Mouse (Mus musculus): ENCODE results near the gene Itpr1.

Gene Itpr1

GRCm38 (mm10) chr6:108445006-108445405, 232.1 kb downstream of the Itpr1 start:
- DNase-seq (ENCODE audit: low read depth): no peak

DNA sequence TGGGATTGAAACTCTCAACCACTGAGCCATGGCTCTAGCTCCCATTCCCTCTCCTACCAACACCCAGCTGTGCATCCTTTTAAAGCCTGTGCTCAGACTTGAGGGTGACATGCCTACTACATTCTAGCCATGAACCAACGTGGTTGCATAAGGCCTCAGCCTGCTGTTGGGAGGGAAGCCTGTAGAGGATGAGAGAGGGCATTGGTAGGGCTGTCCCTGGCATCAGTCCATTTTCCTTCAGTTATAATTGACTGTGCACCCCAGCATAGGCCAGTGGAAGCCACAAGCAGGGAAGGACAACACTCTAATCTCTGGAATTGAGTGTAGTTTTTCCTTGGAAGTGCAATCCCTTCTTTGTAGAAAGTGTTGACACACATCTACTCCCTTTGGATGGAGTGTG, 233.9 kb downstream of the Itpr1 start:
- DNase-seq (ENCODE audit: low read depth): no peak

DNA sequence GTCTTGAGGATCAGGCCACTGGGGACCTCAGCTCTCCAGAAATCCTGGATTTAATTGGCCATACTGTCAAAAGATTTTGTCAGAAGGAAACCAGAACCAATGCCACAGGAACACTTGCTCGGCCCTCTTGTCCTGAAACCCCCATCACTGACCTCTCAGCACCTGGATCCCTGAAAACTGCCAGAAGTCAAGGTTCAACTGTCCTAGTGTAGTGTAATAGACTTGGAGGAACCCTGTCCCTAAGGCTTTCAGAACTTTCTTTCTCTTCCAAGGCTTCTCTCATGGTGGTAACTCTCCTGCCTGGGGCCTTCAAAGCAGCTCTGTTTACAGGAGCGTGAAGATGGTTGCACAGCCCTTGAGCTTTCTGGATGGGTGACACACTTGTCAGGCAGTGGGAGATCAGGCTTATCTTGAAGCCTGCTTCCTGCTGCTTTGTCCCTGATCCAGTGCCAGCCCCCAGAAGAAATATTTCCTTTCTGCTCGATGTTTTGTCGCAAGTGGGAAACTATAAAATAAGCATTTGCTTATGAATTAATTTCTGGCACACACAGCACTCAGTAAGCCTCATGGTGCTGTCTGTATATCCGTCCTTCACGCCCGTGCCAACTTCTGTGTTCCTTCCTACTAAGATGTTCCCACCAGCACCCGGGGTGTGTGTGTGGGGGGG, 234.4 kb downstream of the Itpr1 start:
- no peak for DNase-seq (ENCODE audit: low read depth)

DNA sequence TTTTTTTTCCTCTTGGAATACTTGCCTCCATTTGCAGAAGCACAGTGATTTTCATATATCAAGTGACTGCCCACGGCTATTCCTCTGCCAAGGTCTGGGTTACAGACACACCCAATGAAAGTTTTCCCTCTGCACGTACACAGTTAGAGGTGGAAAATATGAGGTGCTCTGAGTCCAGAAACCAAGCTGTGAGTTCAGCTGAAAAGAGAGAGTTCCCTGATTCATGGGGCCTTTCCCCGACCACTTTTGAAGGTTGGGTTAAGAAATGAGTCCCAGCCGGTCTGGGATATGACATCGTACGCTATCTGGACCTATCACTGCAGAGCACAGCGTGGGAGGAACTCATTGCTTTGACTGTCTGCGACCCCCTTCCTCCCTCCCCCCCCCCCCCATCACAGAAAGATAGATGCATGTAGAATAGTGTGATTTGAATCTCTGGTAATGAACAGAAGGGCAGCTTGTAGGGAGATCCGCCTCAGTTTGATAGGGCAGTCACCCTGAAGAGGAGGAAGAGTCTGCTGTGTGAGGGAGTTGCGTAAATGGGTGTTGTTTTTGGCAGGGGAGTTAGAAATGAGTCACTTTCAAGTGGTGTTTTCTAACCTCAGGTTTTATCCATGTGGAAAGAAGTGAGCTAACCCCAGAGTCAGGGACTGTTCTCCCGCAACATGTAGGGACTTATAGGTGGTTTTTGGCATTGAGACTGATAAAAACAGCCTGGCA, 235.3 kb downstream of the Itpr1 start:
- no peak for DNase-seq (ENCODE audit: low read depth)

DNA sequence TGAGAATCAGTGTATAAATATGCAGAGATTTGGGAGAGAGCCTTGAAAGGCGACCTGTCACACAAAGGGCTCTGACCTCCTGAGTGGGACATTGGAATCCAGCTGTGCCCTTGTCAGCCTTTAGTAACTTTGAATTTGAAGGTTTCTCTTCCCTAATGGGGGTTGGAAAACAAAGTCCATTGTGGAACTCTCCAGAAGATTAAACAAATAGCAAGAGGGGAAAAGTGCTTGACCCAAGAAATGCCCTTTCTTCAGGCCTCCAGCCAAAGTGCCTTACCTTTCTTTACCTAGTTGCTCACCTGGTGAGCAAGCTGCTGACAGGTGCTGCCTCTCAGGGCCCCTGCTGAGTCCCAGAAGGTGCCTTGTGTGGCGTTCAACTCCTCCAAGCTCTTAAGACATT, 236.0 kb downstream of the Itpr1 start:
- no peak for DNase-seq (ENCODE audit: low read depth)

DNA sequence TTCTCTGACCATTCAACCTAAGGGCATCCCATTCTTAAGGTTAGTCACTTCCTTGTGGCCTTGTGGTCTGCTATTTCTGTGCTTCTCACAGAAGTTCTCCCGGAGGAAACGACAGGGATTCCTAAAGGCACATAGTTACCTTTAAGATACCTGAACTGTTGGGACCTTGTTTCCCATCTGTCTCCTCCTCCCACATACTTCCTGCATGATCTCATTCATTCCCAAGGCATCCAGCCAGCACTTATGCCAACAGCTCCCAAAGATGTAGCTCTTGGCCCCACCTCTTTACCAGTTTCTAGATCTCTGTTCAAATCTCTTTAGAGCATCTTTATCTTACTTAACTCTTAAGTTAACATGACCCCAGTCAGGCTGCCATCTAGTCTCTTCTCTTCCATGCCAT, 238.6 kb downstream of the Itpr1 start:
- no peak for DNase-seq (ENCODE audit: low read depth)

- no peak for DNase-seq (ENCODE audit: low read depth)
These were observed 240.7 kb downstream of the Itpr1 start for GRCm38 (mm10) chr6:108453618-108454017.

- DNase-seq (ENCODE audit: low read depth): no peak
These were observed 241.4 kb downstream of the Itpr1 start for GRCm38 (mm10) chr6:108454061-108454891.

DNA sequence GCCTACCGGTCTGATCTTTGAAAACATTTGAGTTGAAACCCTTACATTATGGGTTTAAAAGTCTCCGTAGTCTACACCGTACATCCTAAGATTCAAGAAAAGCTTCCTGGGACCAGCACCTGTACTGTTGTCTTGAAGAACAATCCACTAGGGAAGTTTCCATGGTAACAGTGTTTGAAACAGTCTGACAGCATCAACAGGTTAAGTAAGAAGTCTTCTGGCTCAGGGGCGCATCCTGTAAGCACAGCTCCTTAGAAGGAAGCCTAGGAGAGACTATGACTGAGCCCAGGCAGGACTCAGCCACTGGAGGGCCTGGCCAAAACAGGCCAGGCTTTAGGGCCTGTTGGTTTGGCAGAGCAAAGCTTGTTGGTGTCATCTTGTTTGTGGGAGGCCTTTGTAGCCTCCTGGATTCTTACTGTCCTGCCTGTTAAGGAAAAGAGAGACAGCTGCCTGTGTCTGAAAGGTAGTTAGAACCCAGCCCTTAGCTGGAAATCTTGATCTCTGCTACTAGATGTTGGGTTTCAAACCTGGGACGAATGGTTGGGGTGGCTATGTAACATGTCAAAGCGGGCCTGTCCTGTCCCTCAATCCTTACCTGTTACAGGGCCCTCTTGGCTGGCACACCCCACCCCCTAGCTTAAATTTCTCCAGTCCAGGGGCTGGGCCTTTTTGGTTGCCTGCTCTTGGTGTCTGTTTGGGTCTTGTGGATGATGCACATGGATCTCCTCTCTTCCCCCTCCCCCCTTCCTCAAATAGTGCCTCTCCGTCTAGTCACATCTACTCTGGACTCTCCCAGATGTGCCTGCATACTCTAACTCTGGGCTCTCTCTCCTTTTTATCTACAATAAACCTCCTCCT, 242.3 kb downstream of the Itpr1 start:
- DNase-seq (ENCODE audit: low read depth): no peak

GRCm38 (mm10) chr6:108456231-108457062, 243.6 kb downstream of the Itpr1 start:
- DNase-seq (ENCODE audit: low read depth): no peak

- DNase-seq (ENCODE audit: low read depth): no peak
These were observed 244.1 kb downstream of the Itpr1 start for GRCm38 (mm10) chr6:108457063-108457405.

- no peak for DNase-seq (ENCODE audit: low read depth)
These were observed 244.8 kb downstream of the Itpr1 start for GRCm38 (mm10) chr6:108457516-108458181.

DNA sequence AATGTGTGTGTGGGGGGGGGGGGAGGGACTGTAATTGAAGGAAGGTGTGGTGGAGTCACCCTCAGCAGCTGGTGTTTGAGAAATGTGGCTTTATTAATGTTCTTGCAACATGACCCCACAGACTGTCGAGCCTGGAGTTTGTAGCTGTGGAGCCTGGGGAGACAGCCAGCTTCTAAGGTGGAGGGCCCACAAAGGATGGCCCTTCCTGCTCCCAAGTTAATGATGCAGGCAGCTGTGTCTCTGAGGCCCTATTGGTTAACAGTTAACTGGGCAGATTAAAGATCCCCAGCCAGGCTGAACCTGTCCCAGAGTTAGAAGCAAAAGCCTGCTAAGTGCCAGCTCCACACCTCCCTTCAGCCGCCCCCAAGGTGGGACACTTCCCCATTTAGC, 245.3 kb downstream of the Itpr1 start:
- DNase-seq (ENCODE audit: low read depth): no peak

DNA sequence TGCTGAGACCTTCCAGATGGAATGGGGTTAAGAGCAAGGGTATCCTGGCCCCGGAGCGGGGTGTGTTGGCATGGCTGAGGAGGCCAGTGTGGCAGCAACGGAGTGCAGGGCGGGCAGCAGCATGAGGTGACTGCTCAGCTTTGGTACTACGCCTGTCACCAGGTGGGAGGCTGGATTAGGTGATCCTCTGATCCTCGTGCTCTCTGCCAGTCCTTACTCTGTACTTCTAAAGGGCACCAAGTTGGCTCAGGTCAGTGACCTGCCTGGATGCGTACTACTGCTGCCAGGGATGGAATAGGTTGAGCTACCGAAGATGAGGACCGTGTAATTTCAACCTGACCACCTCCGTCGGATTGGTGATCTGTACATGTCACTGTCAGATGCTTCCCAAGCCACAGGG, 245.9 kb downstream of the Itpr1 start:
- no peak for DNase-seq (ENCODE audit: low read depth)

DNA sequence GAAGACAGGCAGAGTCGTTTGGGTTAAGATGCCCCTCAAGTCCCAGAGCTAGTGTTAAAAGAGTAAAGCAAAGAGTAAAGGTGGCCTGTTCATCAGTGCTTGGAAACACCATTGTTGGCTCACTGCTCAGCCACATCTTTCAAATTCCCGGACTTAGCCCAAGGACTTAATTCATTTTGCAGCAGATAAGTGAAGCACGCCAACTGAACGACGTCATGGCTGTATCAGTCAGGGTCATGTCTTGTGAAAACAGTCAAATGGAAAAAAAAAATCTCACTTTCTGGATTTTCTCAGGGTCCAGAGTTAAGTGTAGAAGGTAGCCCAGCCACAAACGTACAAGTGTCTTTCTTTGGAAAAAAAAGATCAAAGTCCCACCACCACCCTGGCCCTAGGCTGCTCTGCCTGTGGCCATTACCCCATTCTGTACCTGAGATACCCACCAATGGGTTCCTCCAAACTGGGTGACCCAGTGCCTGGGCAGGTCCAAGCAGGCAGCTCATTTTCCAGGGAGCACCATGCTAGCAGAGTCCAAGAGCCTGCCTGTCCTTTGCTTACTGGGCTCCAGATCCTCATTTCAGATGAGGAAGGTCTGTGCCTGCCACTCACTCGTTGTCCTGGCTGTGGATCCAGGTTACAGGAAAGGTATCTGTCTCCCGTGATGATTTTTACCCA, 251.5 kb downstream of the Itpr1 start:
- DNase-seq (ENCODE audit: low read depth): no peak

DNA sequence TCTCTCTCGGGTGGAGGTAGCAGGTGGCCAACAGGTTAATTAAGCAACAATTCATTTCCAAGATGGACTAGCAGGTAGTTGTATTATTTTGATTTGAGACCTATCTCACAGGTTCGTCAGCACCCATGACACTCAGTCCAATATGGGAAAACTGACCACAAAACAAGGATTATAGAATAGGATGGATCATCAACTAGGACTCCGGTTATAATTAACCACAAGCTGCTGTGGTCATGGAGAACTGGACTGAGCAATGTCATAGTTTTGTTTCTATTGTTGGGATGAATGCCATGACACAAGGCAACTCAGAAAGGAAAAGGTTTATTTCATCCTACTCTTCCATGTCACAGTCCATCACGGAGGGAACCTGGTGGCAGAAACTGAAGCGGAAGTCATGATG, 252.3 kb downstream of the Itpr1 start:
- no peak for DNase-seq (ENCODE audit: low read depth)

DNA sequence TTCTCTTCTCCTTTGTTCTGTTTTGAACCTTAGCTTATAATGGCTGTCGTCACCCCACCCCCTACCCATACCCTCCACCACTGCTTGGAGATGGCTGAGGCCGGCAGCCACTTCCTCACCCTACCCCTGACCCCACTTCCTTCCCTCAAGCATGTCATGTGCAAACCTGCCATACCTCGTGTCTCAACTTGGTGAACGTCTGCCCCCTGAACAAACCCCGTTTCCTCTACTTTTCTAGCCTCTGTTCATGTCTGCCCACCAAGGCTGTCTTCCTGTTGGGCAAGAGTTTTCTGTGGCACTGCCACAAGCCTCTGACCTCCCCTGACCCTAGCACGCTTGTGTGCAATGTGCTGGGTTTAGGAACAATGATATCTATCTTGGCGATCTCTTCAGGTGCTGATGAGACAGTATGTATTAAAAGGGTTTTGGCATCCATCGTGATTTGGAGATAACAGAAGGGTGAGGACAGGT, 253.2 kb downstream of the Itpr1 start:
- DNase-seq (ENCODE audit: low read depth): no peak

GRCm38 (mm10) chr6:108467597-108467996, 254.7 kb downstream of the Itpr1 start:
- DNase-seq (ENCODE audit: low read depth): no peak

GRCm38 (mm10) chr6:108468226-108468825, 255.4 kb downstream of the Itpr1 start:
- DNase-seq (ENCODE audit: low read depth): no peak

DNA sequence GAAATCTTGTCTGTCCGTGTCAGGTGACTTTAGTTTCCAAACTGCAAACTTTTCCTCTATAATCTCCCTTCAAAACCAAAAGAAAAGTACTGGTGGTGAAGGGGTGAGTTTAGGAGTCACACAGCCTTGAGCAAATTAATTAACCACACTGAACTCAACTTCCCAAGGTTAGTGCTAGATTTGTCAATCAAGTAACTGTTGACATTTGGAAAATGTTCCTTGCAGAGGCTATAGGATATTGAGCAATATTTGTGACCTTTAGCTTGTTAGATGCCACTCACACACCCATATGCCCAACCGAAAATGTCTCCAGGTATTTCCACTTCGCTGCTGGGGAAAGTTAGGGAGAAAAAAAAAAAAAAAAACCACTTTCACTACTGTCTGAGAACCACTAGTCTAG, 259.0 kb downstream of the Itpr1 start:
- no peak for DNase-seq (ENCODE audit: low read depth)

Measured in c-Kit-positive CD71-positive TER-119-negative erythroid progenitor cells, embryonic 14.5 days (primary cell).